Mouse (Mus musculus) kidney, embryonic 16.5 days (tissue): ENCODE measurements around the gene Mpp3. TPM values are rescaled to one million over a fixed set of nuclear protein-coding genes. Genes with fewer than 3 reads are reported as not detected.

Source experiments
- ATAC-seq: fragments of 200-750 bp; cut with Nextera tagmentation; 2 replicates; pipeline ENCODE4 v1.8.0; 2017; ENCODE audit warnings: moderate TSS enrichment; ENCODE audit not compliant: low FRiP score, low TSS enrichment
- H3K27ac ChIP-seq: fragments of 300-500 bp; sonication (generic); 2 replicates; pipeline ENCODE4 v1.5.1; 2014; ENCODE audit warnings: low read length
- H3K27me3 ChIP-seq: fragments of 300-500 bp; sonication (generic); 2 replicates; pipeline ENCODE4 v1.6.1; 2014; ENCODE audit warnings: low read length, control low read depth, mixed read lengths; ENCODE audit not compliant: insufficient read depth
- H3K36me3 ChIP-seq: fragments of 300-500 bp; sonication (generic); 2 replicates; pipeline ENCODE4 v1.6.1; 2014; ENCODE audit warnings: low read length, control low read depth, mixed read lengths; ENCODE audit not compliant: insufficient read depth
- H3K4me1 ChIP-seq: fragments of 300-500 bp; sonication (generic); 2 replicates; pipeline ENCODE4 v1.6.1; 2014; ENCODE audit warnings: low read length, control low read depth, mixed read lengths; ENCODE audit not compliant: insufficient read depth
- H3K4me2 ChIP-seq: fragments of 300-500 bp; sonication (generic); replicated peaks from 2 replicates; pipeline ENCODE4 v1.6.1; 2014; ENCODE audit warnings: low read depth, low read length
- H3K4me3 ChIP-seq: fragments of 300-500 bp; sonication (generic); 2 replicates; pipeline ENCODE4 v1.5.1; 2014; ENCODE audit warnings: mild to moderate bottlenecking, low read length
- H3K9ac ChIP-seq: fragments of 300-500 bp; sonication (generic); replicated peaks from 2 replicates; pipeline ENCODE4 v1.6.1; 2014; ENCODE audit warnings: low read length
- H3K9me3 ChIP-seq: fragments of 300-500 bp; sonication (generic); 2 replicates; pipeline ENCODE4 v1.6.1; 2016; ENCODE audit warnings: low read length, control low read depth
- WGBS: fragments of 180-500 bp; shearing (Covaris S2); extraction: QIAGEN DNeasy Blood & Tissue Kit; methylation state at CpG from one replicate; pipeline ENCODE4 v1.1.7; 2014; 5-methylcytosine and 5-hydroxymethylcytosine counted together
- polyA plus RNA-seq: library from polyadenylated mRNA; unstranded; fragments of >200 nt; fragmentation: Nextera tagmentation; extraction: Ambion mirVana; gene quantifications from 2 replicates; pipeline ENCODE4 v1.2.1, GENCODE M21; 2015

The Mpp3 gene
- polyA plus RNA-seq, 1 experiment from 2014 or later, result 7.2 TPM

GRCm38 (mm10) chr11:102041350-102041949 lies 13.2 kb upstream of the Mpp3 start, which contains the start of gene Cd300lg:
Gene Cd300lg, plus strand, starts transcription at chr11:102041509.
- H3K4me2 ChIP-seq, result no peak within 1 kb of the TSS
- H3K27me3 ChIP-seq, result no peaks in the 10 kb centered on the region
- H3K27ac ChIP-seq, result no peak within 1 kb of the TSS
- no peak within 1 kb of the TSS for H3K4me3 ChIP-seq
- 68% methylated on average over 4 of the region's 5 CpGs for WGBS
- H3K9ac ChIP-seq, result no peak within 1 kb of the TSS
- H3K9me3 ChIP-seq, result peaks cover 11% of the 10 kb centered on the region; the same call in 1 of the 2 replicates
- H3K36me3 ChIP-seq, result no peaks in the 10 kb centered on the region
- 0 out of 2 replicates have a peak, but pooled peaks have one; percentile 16 for ATAC-seq
- H3K4me1 ChIP-seq, result peaks cover 4% of the 10 kb centered on the region; the same call in 1 of the 2 replicates

GRCm38 (mm10) chr11:102040646-102041045 lies 12.4 kb upstream of the Mpp3 start:
- H3K36me3 ChIP-seq, result no peaks in the 10 kb centered on the region
- ATAC-seq, result no peak
- peaks cover 8% of the 10 kb centered on the region; the same call in 1 of the 2 replicates for H3K9me3 ChIP-seq
- no peak overlapping the region for H3K4me2 ChIP-seq
- 67% methylated on average over 4 of the region's 4 CpGs for WGBS
- no peak overlapping the region for H3K4me3 ChIP-seq
- peaks cover 4% of the 10 kb centered on the region; the same call in 1 of the 2 replicates for H3K4me1 ChIP-seq
- no peak overlapping the region for H3K9ac ChIP-seq
- H3K27ac ChIP-seq, result no peak overlapping the region
- H3K27me3 ChIP-seq, result no peaks in the 10 kb centered on the region

GRCm38 (mm10) chr11:102040138-102040524 lies 11.9 kb upstream of the Mpp3 start:
- Histone ChIP-seq H3K9ac (no peak overlapping the region), H3K27me3 (no peaks in the 10 kb centered on the region), H3K27ac (no peak overlapping the region), H3K9me3 (peaks cover 2% of the 10 kb centered on the region; the same call in 1 of the 2 replicates), H3K36me3 (no peaks in the 10 kb centered on the region), H3K4me1 (peaks cover 4% of the 10 kb centered on the region; the same call in 1 of the 2 replicates), H3K4me3 (no peak overlapping the region), H3K4me2 (no peak overlapping the region)
- under 1% methylated on average over 9 of the region's 9 CpGs for WGBS
- peak; percentile 95 for ATAC-seq

GRCm38 (mm10) chr11:102039487-102040137 lies 11.4 kb upstream of the Mpp3 start:
- Histone ChIP-seq H3K4me2 (no peak overlapping the region), H3K27ac (no peak overlapping the region), H3K4me1 (peaks cover 4% of the 10 kb centered on the region; the same call in 1 of the 2 replicates)

GRCm38 (mm10) chr11:102037789-102038188 lies 9.5 kb upstream of the Mpp3 start:
- no peaks in the 10 kb centered on the region for H3K27me3 ChIP-seq
- WGBS, result 71% methylated on average over 6 of the region's 6 CpGs
- no peak for ATAC-seq
- no peak overlapping the region for H3K27ac ChIP-seq
- no peak overlapping the region for H3K4me2 ChIP-seq
- 0 out of 2 replicates have a peak, but pooled peaks cover 2% of the 10 kb centered on the region for H3K9me3 ChIP-seq
- H3K4me1 ChIP-seq, result peaks cover 4% of the 10 kb centered on the region; the same call in 1 of the 2 replicates
- no peak overlapping the region for H3K4me3 ChIP-seq
- no peak overlapping the region for H3K9ac ChIP-seq
- no peaks in the 10 kb centered on the region for H3K36me3 ChIP-seq

More at GRCm38 (mm10) chr11:102039487-102040137, 11.4 kb upstream of the Mpp3 start:
- Histone ChIP-seq H3K9ac (no peak overlapping the region), H3K4me3 (no peak overlapping the region), H3K36me3 (no peaks in the 10 kb centered on the region), H3K27me3 (no peaks in the 10 kb centered on the region), H3K9me3 (0 out of 2 replicates have a peak, but pooled peaks cover 2% of the 10 kb centered on the region)
- WGBS, result 54% methylated on average over 13 of the region's 13 CpGs
- ATAC-seq, result peak; percentile 20; the same call in 1 of the 2 replicates

- Histone ChIP-seq H3K4me1 (peaks cover 4% of the 10 kb centered on the region; the same call in 1 of the 2 replicates), H3K27ac (no peak overlapping the region), H3K4me3 (no peak overlapping the region), H3K4me2 (no peak overlapping the region), H3K27me3 (peaks cover 4% of the 10 kb centered on the region; the same call in 1 of the 2 replicates), H3K9me3 (0 out of 2 replicates have a peak, but pooled peaks cover 2% of the 10 kb centered on the region), H3K36me3 (no peaks in the 10 kb centered on the region), H3K9ac (no peak overlapping the region)
- ATAC-seq, result no peak
- 83% methylated on average over 7 of the region's 7 CpGs for WGBS
Measured at GRCm38 (mm10) chr11:102036336-102036735, 8.1 kb upstream of the Mpp3 start.

- Histone ChIP-seq H3K4me2 (no peak overlapping the region), H3K27ac (no peak overlapping the region), H3K36me3 (no peaks in the 10 kb centered on the region), H3K4me3 (no peak overlapping the region), H3K4me1 (peaks cover 4% of the 10 kb centered on the region; the same call in 1 of the 2 replicates), H3K27me3 (peaks cover 4% of the 10 kb centered on the region; the same call in 1 of the 2 replicates), H3K9ac (no peak overlapping the region), H3K9me3 (0 out of 2 replicates have a peak, but pooled peaks cover under 1% of the 10 kb centered on the region)
- 80% methylated on average over 5 of the region's 5 CpGs for WGBS
- no peak for ATAC-seq
Measured at GRCm38 (mm10) chr11:102035456-102035960, 7.2 kb upstream of the Mpp3 start.

- ATAC-seq, result no peak
- no peaks in the 10 kb centered on the region for H3K36me3 ChIP-seq
- peaks cover 4% of the 10 kb centered on the region; the same call in 1 of the 2 replicates for H3K27me3 ChIP-seq
- H3K4me1 ChIP-seq, result peaks cover 7% of the 10 kb centered on the region; the same call in 1 of the 2 replicates
- H3K4me3 ChIP-seq, result no peak overlapping the region
- H3K9me3 ChIP-seq, result no peaks in the 10 kb centered on the region
- 78% methylated on average over 8 of the region's 8 CpGs for WGBS
- no peak overlapping the region for H3K9ac ChIP-seq
- no peak overlapping the region for H3K27ac ChIP-seq
- no peak overlapping the region for H3K4me2 ChIP-seq
Measured at GRCm38 (mm10) chr11:102034887-102035286, 6.6 kb upstream of the Mpp3 start.

- Histone ChIP-seq H3K4me2 (no peak overlapping the region), H3K27me3 (peaks cover 8% of the 10 kb centered on the region; the same call in 1 of the 2 replicates), H3K4me1 (peaks cover 6% of the 10 kb centered on the region; the same call in 1 of the 2 replicates), H3K36me3 (no peaks in the 10 kb centered on the region), H3K9ac (no peak overlapping the region), H3K4me3 (no peak overlapping the region), H3K9me3 (no peaks in the 10 kb centered on the region), H3K27ac (no peak overlapping the region)
- ATAC-seq, result no peak
- 93% methylated on average over 12 of the region's 12 CpGs for WGBS
Measured at GRCm38 (mm10) chr11:102033055-102033591, 4.9 kb upstream of the Mpp3 start.
